Mouse (Mus musculus) CD8-positive naive resting alpha-beta T cell, adult 57 days (primary cell): ENCODE measurements around the gene Clk2. TPM values are rescaled to one million over a fixed set of nuclear protein-coding genes. Genes with fewer than 3 reads are reported as not detected.

Experiments used
- total RNA-seq: library from RNA; stranded (reverse); gene quantifications from one replicate; pipeline ENCODE4 v1.2.4, GENCODE M21; 2023

The Clk2 gene
- 122 TPM for total RNA-seq

GRCm38 (mm10) chr3:89164506-89165267 is at the start of gene Clk2:
TSS of gene Clk2 (plus strand) at chr3:89164795.

DNA sequence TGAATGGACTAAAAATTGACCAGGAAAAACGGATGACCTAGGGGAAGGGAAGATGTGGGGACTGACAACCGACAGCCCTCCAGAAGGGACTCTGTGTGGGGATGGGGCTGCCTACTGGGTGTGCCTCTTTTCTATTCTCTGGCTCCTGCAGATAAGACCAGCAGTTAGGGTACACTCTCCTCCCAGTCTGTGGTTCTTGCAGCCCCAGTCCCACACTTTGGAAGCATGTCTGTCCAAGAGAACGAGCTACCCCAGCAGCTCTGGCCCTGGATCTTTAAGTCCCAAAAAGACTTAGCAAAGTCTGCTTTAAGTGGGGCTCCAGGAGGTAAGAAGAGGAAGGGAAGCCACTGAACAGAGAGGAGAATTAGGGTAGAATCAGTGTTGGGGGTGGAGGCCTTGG is 28.6 kb upstream of the Clk2 start, which contains the start of gene Pklr:
Gene Pklr (plus strand): TSS at position 185 of the 400 bp plus-strand sequence.

GRCm38 (mm10) chr3:89159616-89160344 is 4.8 kb upstream of the Clk2 start, which contains the start of gene Hcn3:
TSS of gene Hcn3 (minus strand) at chr3:89160196.

DNA sequence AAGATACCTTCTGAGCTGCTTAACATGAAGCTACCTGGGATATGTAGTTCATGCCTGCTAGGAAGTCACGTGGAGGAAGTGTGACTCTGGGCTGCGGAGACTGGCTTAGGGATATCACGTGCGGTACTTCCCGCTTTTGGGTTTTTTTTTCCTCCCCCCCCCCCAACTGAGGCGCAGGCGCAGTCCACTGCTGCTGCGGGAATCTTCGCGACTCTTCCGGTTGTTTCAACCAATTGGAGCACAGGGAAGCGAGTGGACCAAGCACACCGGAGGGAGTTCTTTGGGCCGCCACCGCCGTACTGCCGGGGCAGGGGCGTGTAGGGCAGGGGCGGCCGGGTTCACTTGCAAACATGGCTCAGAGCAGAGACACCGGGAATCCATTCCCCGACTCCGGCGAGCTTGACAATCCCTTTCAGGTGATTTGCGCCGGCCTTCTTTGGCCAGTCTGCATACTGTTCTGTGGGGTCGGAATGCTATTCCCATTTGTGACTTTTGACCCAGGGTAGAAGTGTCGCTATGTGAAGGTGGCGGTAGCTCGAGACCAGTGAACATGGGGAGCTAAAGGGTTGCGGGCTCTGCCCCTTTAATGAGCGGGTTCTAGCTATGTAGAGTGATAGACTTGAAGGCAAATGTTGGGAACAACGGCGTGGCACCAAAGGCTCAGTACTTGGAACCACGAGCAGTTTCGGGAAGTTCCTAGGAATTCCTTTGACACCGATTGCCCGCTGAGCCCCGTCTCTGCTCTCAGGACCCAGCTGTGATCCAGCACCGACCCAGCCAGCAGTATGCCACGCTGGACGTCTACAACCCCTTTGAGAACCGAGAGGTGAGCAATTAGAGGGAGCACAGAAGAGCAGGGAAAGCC is 12.9 kb downstream of the Clk2 start, which contains the start of gene Scamp3:
Gene Scamp3 (plus strand): TSS at position 232 of the 865 bp plus-strand sequence.

DNA sequence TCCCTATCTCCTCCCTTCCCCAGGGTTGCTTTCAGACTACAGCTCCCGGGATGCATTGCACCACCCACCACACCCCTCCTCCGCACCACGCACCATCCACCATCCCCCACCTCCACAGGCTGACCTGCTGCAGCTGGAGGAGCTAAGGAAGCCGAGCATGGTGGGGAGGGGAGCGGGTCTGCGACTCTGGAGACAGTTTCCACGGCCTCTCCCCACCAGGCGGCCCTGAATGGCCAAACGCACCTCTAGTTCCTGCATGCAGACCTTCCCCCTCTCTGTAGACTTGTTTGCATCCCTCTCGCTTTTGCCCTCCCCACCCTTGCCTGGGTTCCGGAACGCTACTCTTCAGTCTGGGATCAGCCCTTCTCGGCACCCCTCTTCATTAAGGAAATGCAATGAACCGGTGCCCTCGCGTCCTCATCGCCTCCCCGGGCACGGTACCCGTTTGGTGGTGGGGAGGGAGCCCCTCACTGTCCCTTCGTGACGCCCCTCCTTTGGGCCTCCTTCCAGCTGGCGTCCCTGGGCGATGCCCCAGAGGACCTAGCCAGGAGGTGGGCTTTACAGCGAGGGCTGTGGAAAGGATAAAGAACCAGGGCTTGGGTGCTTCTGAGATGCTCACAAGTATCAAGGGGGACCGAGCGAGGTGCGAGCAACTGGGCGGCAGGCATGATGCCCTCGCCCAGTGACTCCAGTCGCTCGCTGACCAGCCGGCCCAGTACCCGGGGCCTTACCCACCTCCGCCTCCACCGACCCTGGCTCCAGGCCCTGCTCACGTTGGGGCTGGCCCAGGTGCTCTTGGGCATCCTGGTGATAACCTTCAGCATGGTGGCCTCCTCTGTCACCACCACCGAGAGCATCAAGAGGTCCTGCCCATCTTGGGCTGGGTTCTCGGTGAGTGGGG is 18.7 kb downstream of the Clk2 start, which contains the start of gene Fam189b:
Gene Fam189b (plus strand): TSS at position 86 of the 901 bp plus-strand sequence.

GRCm38 (mm10) chr3:89202253-89203141 is 37.9 kb downstream of the Clk2 start, which contains the start of gene Gba:
TSS of gene Gba (plus strand) at chr3:89202928.

GRCm38 (mm10) chr3:89214681-89215411 is 50.3 kb downstream of the Clk2 start, which contains the start of gene Thbs3:
TSS of gene Thbs3 (plus strand) at chr3:89215180.

Other genes with a start within 250 kb of the Clk2 start
- 65.3 TPM for gene Ash1l, start 214.2 kb upstream of the Clk2 start, total RNA-seq
- gene Dap3, start 213.6 kb upstream of the Clk2 start, total RNA-seq: 79.8 TPM
- 80.4 TPM for gene Rusc1, start 71.5 kb upstream of the Clk2 start, total RNA-seq
- gene Gm43738, start 63.7 kb upstream of the Clk2 start, total RNA-seq: not detected
- 24.2 TPM for gene Fdps, start 62.8 kb upstream of the Clk2 start, total RNA-seq
- not detected for gene Pklr, start 28.7 kb upstream of the Clk2 start, total RNA-seq
- gene Hcn3, start 4.6 kb upstream of the Clk2 start, total RNA-seq: 19.3 TPM
- gene Scamp3, start 12.7 kb downstream of the Clk2 start, total RNA-seq: 152 TPM
- 176 TPM for gene Fam189b, start 18.3 kb downstream of the Clk2 start, total RNA-seq
- 67.9 TPM for gene Gba, start 38.1 kb downstream of the Clk2 start, total RNA-seq
- 6.5 TPM for gene Thbs3, start 50.4 kb downstream of the Clk2 start, total RNA-seq
- 193 TPM for gene Mtx1, start 62.3 kb downstream of the Clk2 start, total RNA-seq
- not detected for gene Muc1, start 64.3 kb downstream of the Clk2 start, total RNA-seq
- 96.7 TPM for gene Krtcap2, start 81.2 kb downstream of the Clk2 start, total RNA-seq
- gene Trim46, start 81.5 kb downstream of the Clk2 start, total RNA-seq: 1.5 TPM
- 72.2 TPM for gene Dpm3, start 94.6 kb downstream of the Clk2 start, total RNA-seq
- 126 TPM for gene Slc50a1, start 105.8 kb downstream of the Clk2 start, total RNA-seq
- gene Efna1, start 116.3 kb downstream of the Clk2 start, total RNA-seq: not detected
- not detected for gene Efna3, start 158.2 kb downstream of the Clk2 start, total RNA-seq
- gene Efna4, start 173.2 kb downstream of the Clk2 start, total RNA-seq: not detected
- gene Adam15, start 185.2 kb downstream of the Clk2 start, total RNA-seq: 2.8 TPM
- not detected for gene Dcst2, start 197.2 kb downstream of the Clk2 start, total RNA-seq
- gene Dcst1, start 200.5 kb downstream of the Clk2 start, total RNA-seq: not detected
- 6.8 TPM for gene Zbtb7b, start 230.0 kb downstream of the Clk2 start, total RNA-seq
- gene Lenep, start 238.0 kb downstream of the Clk2 start, total RNA-seq: not detected
- gene Flad1, start 247.1 kb downstream of the Clk2 start, total RNA-seq: 29.3 TPM